Mouse (Mus musculus): Measurements from ENCODE around the gene Chl1. TPM values are rescaled to one million over a fixed set of nuclear protein-coding genes. Genes with fewer than 3 reads are reported as not detected.
A peak's percentile ranks its signal among the peaks of the same experiment; 100 is the strongest.

Gene Chl1
- 108 and 117 TPM in 2 replicates for polyA plus RNA-seq (2015; fragmentation: Nextera tagmentation; extraction: Ambion mirVana)

DNA sequence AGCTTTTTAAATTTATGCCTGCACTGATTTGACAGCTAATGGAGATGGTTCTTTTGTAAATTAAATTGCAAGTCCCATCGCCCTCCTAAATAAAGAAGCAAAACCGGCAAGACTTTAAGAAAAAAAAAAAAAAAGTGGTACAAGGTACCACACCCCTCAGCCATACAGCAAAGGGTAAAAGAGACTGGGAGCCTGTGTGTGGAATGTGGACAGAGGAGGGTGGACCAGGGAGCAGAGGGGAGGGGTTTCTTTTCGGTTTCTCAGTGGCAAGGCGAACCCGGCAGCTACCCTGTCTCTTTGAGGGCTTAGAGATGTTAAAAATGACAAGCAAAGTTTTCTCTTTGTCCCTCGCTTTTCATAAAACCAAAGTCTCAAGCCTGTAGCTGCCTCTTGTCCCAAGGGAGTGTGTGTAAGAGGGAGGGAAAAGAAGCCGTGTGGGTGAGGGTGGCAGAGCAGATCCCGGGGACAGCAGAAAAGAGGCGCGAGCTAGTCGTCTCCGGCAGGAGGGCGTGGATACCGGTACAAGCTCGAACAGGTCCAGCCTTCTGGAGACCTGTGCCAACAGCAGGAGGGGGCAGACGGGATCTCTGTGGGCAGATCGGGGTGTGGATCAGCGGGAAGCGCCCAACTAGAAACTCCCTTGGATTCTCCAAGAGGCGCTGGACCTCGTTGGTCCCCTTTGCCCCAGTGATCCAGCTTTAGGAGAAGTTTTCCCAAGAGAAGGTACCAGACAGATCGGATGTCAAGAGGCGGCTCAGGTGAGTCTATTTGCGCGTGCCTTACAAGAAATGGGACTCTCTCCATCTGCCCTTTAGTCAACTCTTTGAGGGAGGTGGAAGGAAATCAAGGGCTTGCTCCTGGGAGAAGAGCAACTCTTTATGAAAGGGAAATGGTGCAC, at the start of gene Chl1:
Gene Chl1 (plus strand): TSS at position 195 of the 898 bp plus-strand sequence.
- peak; percentile 31; the same call in 1 of the 2 replicates for ATAC-seq (ENCODE audit: low FRiP score)
- no peaks in the 10 kb centered on the region for H3K36me3 ChIP-seq
- peak within 1 kb of the TSS; percentile 92 for H3K9ac ChIP-seq
- no peaks in the 10 kb centered on the region for H3K9me3 ChIP-seq
- H3K27ac ChIP-seq, result peak within 1 kb of the TSS; percentile 95
- WGBS, result 2% methylated on average over 25 of the region's 25 CpGs
- peak within 1 kb of the TSS; percentile 63 for H3K4me3 ChIP-seq
- peak within 1 kb of the TSS; percentile 69 for H3K4me2 ChIP-seq
- H3K27me3 ChIP-seq, result no peaks in the 10 kb centered on the region
- peaks cover 48% of the 10 kb centered on the region for H3K4me1 ChIP-seq (replicated peaks)

DNA sequence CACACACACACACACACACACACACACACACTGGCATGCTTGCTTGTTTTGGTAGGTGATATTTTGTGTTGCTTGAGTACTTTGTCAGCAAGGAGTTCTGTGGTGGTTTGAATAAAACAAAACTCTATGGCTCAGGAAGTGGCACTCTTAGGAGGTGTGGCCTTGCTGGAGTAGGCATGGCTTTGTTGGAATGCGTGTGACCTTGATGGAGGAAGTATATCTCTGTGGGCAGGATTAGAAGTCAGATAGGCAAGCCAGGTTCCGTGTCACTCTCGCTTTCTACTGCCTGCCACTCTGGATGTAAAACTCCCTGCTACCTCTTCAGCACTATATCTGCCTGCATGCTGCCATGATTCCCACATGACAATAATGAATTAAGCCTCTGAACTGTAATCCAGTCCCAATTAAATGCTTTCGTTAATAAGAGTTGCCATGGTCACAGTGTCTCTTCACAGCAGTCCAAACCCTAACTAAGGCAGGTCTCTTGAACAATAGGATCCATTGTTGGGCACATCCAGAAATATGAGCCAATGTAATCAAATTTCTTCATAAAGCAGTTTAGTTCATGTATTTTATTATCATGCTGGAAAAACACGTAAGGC, 44.8 kb upstream of the Chl1 start:
- Histone ChIP-seq H3K9me3 (no peaks in the 10 kb centered on the region), H3K27ac (no peak overlapping the region), H3K4me2 (no peak overlapping the region), H3K4me1 (replicated peaks) (no peaks in the 10 kb centered on the region), H3K36me3 (no peaks in the 10 kb centered on the region), H3K4me3 (no peak overlapping the region), H3K27me3 (no peaks in the 10 kb centered on the region), H3K9ac (no peak overlapping the region)
- WGBS, result 78% methylated on average over 5 of the region's 5 CpGs
- ATAC-seq (ENCODE audit: low FRiP score), result no peak

DNA sequence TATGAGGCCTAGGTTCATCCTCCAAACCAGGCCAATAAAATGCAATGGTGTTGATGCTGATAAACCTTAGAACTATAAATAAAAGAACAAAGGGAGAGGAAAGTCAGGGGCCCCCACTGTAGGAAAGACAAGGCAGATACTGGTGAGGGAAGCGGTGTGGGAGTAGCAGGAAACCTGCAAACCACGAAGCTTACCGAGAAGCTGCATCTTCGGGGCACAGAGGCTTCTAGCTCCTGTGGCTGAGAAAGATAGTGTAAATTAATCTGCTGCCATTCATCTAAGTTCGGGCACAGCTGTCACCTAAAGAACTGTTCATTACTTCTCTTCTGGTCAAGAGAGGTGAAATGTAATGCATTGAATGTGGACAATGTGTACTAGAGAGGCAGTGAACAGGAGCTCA, 37.1 kb upstream of the Chl1 start:
- Histone ChIP-seq H3K4me1 (replicated peaks) (peaks cover 4% of the 10 kb centered on the region; the same call in 1 of the 2 replicates), H3K4me3 (no peak overlapping the region), H3K9me3 (no peaks in the 10 kb centered on the region), H3K36me3 (no peaks in the 10 kb centered on the region), H3K9ac (no peak overlapping the region), H3K4me2 (no peak overlapping the region), H3K27ac (peak overlapping the region; percentile 35; the same call in 1 of the 2 replicates), H3K27me3 (no peaks in the 10 kb centered on the region)
- no peak for ATAC-seq (ENCODE audit: low FRiP score)
- WGBS, result 42% methylated on average over 5 of the region's 5 CpGs

DNA sequence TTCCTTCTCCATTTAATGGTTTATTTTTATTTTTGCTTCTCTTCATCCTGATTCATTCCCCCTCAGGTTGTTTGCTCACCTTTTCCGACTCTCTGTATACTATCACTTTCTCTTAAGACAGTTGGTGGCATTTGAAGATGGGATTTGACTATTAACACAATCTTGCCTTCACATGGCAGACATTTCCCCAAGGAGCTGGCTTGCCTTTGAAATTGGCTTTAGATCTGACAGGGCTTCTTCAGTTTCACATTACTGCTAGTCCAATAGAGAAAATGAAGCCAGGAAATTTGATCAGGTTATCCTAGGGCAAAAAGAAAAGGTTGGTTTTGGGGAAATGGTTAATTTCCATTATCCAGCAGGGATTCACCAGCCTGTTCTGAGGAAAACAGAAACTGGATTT, 23.2 kb upstream of the Chl1 start:
- no peak for ATAC-seq (ENCODE audit: low FRiP score)
- no peaks in the 10 kb centered on the region for H3K27me3 ChIP-seq
- no peaks in the 10 kb centered on the region for H3K36me3 ChIP-seq
- WGBS, result 71% methylated on average over 1 of the region's 1 CpGs
- no peak overlapping the region for H3K27ac ChIP-seq
- H3K9ac ChIP-seq, result no peak overlapping the region
- H3K4me2 ChIP-seq, result no peak overlapping the region
- H3K9me3 ChIP-seq, result no peaks in the 10 kb centered on the region
- H3K4me3 ChIP-seq, result no peak overlapping the region
- H3K4me1 ChIP-seq (replicated peaks), result no peaks in the 10 kb centered on the region

DNA sequence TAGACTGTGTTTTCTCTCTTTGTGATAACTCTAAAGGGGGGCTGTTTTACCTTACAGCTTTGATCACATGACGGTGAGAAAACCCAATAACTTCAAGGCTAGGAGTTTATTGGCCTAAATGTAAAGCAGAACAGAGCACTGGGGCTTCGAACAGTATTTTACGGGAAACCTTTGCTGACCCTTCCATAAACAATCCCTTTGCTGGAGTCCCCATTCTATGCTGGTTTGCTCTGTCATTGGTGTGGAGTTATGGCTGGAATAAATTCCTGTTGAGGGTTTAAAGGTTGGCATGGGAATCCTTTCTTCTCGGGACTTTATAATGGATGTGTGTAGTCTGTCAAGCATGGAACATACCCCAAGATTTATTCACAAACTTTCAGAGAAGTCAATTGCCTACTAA, 12.0 kb upstream of the Chl1 start:
- no peaks in the 10 kb centered on the region for H3K9me3 ChIP-seq
- H3K36me3 ChIP-seq, result no peaks in the 10 kb centered on the region
- 0 out of 2 replicates have a peak, but pooled peaks cover 4% of the 10 kb centered on the region for H3K4me1 ChIP-seq (replicated peaks)
- no peak overlapping the region for H3K9ac ChIP-seq
- ATAC-seq (ENCODE audit: low FRiP score), result no peak
- H3K4me2 ChIP-seq, result no peak overlapping the region
- H3K4me3 ChIP-seq, result no peak overlapping the region
- no peaks in the 10 kb centered on the region for H3K27me3 ChIP-seq
- H3K27ac ChIP-seq, result no peak overlapping the region
- 41% methylated on average over 4 of the region's 4 CpGs for WGBS

DNA sequence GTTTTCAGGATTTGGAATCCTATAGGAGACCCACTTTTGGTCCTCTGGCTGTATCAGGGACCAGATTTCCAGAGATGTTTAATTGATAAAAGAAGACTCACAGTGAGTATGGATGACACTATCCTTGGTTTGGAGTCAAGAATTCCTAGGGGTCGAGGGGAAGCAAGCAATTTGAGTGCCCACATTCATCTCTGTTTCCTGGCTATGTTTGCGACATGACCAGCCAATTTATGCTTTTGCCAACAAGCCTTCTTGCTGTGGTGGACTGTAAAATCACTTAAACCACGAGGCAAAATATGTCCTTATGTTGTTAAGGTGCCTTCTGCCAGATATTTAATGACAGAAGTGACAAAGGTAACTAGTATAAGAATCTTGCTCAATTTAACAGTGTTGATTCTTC, 6.3 kb upstream of the Chl1 start:
- no peak for ATAC-seq (ENCODE audit: low FRiP score)
- 63% methylated on average over 3 of the region's 3 CpGs for WGBS
- no peak overlapping the region for H3K4me2 ChIP-seq
- no peak overlapping the region for H3K4me3 ChIP-seq
- 0 out of 2 replicates have a peak, but pooled peaks cover 4% of the 10 kb centered on the region for H3K4me1 ChIP-seq (replicated peaks)
- H3K27ac ChIP-seq, result no peak overlapping the region
- H3K36me3 ChIP-seq, result no peaks in the 10 kb centered on the region
- no peaks in the 10 kb centered on the region for H3K27me3 ChIP-seq
- H3K9ac ChIP-seq, result no peak overlapping the region
- H3K9me3 ChIP-seq, result no peaks in the 10 kb centered on the region

DNA sequence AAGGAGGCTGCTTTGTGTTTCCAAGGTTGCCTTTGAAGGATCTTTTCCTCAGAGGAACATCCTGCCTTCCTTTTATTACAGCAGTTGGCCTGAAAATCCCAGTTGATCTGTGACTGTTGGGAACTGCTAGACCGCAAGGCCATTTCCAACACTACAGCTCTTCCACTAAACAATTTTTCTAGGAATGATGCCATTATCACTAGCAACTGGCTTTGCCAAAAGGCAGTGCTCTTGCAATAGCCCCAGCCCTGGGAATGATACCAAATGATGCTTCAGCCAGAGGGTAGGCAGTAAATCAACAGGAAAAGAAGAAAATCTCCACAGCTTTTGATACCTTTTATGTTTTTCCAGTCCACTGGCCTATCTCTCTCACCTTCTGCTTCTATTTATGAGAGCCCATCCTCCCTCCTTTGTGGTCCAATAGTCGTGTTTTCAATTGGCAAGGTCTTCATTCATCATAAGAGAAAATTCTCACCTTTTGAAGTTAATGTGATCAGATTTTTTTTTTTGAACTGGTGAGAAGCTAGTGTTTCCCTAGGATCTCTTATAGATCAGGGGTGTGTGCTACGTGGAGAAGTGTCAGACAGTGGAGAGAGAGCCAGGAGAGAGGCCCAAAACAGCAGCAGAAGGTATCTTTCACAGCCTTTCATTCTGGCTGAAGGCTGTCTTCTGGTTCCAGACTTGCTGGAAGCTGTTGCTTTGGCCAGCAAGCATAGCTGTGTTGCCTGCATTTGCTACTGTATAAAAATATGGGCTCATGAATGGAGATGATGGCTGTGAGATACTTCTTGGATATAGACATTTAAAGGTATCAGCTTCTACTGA, 2.4 kb upstream of the Chl1 start:
- no peak overlapping the region for H3K4me2 ChIP-seq
- H3K9ac ChIP-seq, result no peak overlapping the region
- WGBS, result 69% methylated on average over 3 of the region's 3 CpGs
- H3K36me3 ChIP-seq, result no peaks in the 10 kb centered on the region
- H3K4me1 ChIP-seq (replicated peaks), result peaks cover 34% of the 10 kb centered on the region
- H3K9me3 ChIP-seq, result no peaks in the 10 kb centered on the region
- no peak for ATAC-seq (ENCODE audit: low FRiP score)
- H3K4me3 ChIP-seq, result no peak overlapping the region
- H3K27ac ChIP-seq, result no peak overlapping the region
- no peaks in the 10 kb centered on the region for H3K27me3 ChIP-seq

DNA sequence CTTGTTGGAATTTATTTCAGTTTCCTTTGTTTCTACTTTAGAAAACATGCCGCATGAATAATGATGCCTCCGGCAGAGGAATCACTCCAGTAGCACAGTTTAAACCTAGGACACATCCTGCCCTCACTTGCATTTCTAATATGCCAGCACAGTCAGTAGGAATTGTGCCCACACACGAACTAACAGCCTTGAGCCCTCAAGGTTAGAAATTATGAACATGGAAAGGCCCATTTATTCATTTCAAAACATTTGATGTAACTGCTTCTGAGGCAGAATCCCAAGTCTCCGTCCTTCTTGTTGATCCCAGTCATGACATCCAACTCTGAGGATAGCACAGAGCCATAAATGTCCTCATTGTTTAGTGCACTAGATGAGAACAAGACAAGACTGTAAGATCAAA, 790 bp upstream of the Chl1 start:
- 54% methylated on average over 4 of the region's 4 CpGs for WGBS
- H3K4me3 ChIP-seq, result no peak overlapping the region
- no peaks in the 10 kb centered on the region for H3K36me3 ChIP-seq
- peak overlapping the region; percentile 69 for H3K4me2 ChIP-seq
- no peak overlapping the region for H3K9ac ChIP-seq
- no peaks in the 10 kb centered on the region for H3K27me3 ChIP-seq
- H3K27ac ChIP-seq, result no peak overlapping the region
- H3K9me3 ChIP-seq, result no peaks in the 10 kb centered on the region
- H3K4me1 ChIP-seq (replicated peaks), result peaks cover 43% of the 10 kb centered on the region
- ATAC-seq (ENCODE audit: low FRiP score), result no peak

DNA sequence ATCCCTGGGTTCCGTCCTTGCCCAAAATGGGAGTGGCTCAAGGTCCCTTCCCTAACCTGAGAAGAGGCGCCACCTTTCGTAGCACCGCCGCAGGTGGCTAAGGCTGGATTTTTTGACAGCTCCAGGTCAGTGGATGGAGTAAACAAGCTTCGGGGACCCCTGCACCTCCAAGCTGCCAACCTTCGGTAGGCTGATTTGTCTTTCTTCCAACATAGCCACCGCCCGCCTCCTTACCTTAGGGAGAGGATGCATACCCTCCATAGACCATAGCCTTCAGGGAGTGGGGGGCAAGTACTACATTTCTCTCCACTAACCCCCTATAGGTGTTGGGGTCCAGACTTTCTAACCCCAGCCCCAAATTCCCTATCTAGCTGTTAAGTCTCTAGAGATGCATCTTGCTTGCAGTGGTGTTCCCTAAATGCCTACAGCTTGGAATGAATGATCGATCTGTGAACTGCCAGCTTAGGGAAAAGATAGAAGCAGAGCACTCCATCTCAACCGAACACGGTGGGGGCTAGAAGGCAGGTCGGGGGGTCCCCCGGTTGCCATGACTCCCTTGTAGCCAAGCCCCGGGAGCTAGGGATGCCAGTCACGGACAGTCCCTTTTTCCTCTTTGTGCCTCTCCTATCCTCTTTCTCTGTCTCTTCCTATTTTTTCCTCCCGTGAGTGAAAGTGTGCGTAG, 1.0 kb downstream of the Chl1 start:
- no peaks in the 10 kb centered on the region for H3K9me3 ChIP-seq
- no peaks in the 10 kb centered on the region for H3K36me3 ChIP-seq

DNA sequence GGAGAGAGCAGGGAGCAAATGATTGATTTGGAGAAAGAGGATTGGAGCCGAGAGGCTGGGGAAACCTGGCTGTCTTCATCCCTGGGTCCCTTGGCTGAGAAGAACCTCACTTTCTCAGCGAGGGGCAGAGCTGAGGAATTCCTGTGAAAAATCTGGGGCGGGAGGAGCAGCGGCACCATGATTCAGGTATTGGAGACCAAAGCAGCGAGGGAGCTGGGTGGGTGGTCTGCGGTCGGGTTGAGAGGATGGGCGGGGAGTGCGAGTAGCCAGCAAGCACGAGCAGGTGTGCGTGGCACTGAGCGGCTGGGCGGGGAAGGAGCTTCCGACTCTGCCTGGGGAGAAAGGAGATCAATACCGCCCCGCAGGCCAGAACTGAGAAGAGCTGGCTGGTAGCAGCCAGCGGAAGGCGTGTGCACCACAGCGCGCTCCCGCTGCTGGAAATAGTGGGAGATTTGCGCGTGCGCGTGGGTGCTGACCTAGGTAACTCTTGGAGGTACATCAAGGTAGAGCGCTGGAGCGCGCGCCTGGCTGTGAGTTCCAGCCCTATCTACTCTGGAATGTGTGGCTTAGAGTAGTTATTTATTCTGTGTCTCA, 1.7 kb downstream of the Chl1 start:
- Histone ChIP-seq H3K9ac (peak overlapping the region; percentile 92), H3K27ac (peak overlapping the region; percentile 95), H3K36me3 (no peaks in the 10 kb centered on the region), H3K27me3 (no peaks in the 10 kb centered on the region), H3K9me3 (no peaks in the 10 kb centered on the region), H3K4me3 (peak overlapping the region; percentile 63), H3K4me2 (peak overlapping the region; percentile 69), H3K4me1 (replicated peaks) (peaks cover 56% of the 10 kb centered on the region)
- WGBS, result under 1% methylated on average over 29 of the region's 29 CpGs
- peak; percentile 87 for ATAC-seq (ENCODE audit: low FRiP score)

More for the DNA sequence above, 1.0 kb downstream of the Chl1 start:
- no peaks in the 10 kb centered on the region for H3K27me3 ChIP-seq
- H3K4me1 ChIP-seq (replicated peaks), result peaks cover 56% of the 10 kb centered on the region
- H3K27ac ChIP-seq, result peak overlapping the region; percentile 95
- H3K4me3 ChIP-seq, result peak overlapping the region; percentile 63
- peak overlapping the region; percentile 92 for H3K9ac ChIP-seq
- 3% methylated on average over 18 of the region's 18 CpGs for WGBS
- peak overlapping the region; percentile 69 for H3K4me2 ChIP-seq
- peak; percentile 71 for ATAC-seq (ENCODE audit: low FRiP score)

DNA sequence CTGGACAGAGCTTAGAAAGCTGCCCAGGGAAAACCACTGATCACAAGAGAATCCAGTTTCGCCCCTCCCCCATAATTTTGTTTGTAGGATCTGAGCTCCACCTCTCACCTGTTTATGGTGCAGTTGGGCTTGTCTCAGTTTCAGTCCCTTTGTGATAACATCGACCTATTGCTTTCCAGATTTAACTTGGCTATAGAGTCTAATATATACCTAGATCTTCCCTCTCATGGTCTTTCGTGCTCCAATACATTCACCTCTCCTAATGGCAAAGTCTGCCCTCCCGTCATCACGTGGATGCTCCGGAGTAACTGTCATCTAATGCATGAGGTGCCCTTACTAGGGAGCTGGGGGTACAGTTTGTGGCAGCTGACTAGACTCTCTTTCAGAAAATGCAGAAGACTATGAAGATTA, 2.5 kb downstream of the Chl1 start:
- Histone ChIP-seq H3K27me3 (no peaks in the 10 kb centered on the region), H3K4me2 (peak overlapping the region; percentile 69), H3K9ac (peak overlapping the region; percentile 92), H3K9me3 (no peaks in the 10 kb centered on the region), H3K4me3 (peak overlapping the region; percentile 63), H3K36me3 (no peaks in the 10 kb centered on the region), H3K4me1 (replicated peaks) (peaks cover 52% of the 10 kb centered on the region), H3K27ac (peak overlapping the region; percentile 95)
- WGBS, result 46% methylated on average over 6 of the region's 6 CpGs
- ATAC-seq (ENCODE audit: low FRiP score), result no peak
